Mouse (Mus musculus) cerebellum, adult 8-10 months (tissue): Measurements from ENCODE around the gene Eif2b2.

Experiments
- DNase-seq: peaks from one replicate; pipeline ENCODE4 v3.0.0; 2022

Gene Eif2b2

GRCm38 (mm10) chr12:85195086-85195485 is 24.2 kb upstream of the Eif2b2 start:
- DNase-seq = no peak

- no peak for DNase-seq
Measured at GRCm38 (mm10) chr12:85196191-85196590, 23.1 kb upstream of the Eif2b2 start.

DNA sequence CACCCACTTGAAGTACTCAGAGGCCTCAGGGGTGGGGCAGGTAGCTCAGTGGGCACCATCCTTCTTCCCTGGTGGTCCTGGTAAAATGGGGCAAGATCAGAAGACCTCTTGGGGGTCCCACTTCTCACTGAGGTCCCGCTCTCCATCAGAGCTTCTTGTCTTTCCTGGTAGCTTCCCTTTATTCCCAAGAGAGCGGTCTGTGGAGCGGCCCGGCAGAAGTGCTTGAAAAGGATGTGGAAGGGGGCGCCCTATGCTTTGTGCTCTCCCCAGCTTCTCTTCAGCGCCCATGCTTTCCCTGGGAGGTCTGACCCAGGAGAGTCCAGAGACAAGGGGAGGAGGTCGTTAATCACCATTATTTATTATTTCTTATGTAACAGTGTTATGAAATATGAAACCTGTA is 21.9 kb upstream of the Eif2b2 start:
- DNase-seq = no peak

- no peak for DNase-seq
Measured at GRCm38 (mm10) chr12:85197936-85198335, 21.3 kb upstream of the Eif2b2 start.

DNA sequence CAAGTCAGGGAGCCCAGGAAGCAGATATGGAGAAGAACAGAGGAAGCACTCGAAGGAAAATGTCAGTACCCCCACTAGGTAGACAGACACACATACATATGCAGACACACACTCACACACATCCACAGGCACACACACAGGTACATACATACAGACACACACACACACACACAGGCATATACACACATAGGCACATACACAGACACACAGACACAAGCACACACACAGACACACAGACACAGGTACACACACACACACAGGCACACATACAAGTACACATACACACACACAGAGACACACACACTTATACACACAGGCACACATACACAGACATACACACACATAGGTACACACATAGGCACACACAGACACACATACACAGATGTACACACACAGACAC is 19.3 kb upstream of the Eif2b2 start:
- DNase-seq = no peak

DNA sequence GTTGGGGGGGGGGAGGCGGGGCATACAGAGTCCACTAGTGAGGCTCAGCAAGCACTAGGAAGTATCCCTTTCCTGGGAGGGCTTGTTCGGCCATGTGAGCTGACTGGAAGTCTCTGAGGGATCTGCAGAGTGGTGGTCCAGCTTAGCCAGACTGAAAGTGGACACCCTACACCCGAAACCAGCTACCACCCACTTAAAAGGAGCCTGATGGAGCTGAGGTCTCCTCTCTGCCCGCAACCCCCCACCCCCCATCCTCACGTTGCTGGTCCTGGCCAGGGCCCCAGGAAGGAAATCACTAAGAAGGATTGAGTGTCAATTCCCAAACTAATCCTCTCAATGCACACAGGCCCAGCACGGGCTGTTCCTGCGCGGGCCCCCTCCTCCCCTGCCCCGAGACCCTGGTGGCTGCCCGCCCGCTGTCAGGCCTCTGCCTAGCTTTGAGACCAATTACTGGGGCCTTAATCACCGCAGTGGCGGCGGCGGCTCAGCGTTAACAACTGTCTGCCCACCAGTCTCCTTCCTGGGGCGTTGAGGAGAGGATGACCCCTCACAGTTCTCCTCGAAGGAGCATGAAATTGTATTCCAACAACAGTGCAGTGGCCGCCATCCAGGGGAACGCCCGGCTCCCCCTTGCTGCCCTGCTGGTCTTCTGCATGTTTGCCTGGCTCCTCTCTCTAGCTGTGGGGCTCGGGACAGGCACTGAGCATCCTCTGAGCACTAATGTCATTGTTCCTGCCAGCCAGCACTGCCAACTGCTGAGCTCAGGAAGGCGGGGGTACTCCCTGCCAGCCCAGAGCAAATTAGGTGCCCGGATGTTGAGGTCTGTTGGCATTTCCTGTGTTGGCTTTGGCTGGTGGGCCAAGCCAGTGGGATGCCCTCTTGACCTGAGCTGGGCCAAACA is 18.1 kb upstream of the Eif2b2 start:
- DNase-seq = no peak

- DNase-seq = no peak
Measured at GRCm38 (mm10) chr12:85201830-85202147, 17.5 kb upstream of the Eif2b2 start.

DNA sequence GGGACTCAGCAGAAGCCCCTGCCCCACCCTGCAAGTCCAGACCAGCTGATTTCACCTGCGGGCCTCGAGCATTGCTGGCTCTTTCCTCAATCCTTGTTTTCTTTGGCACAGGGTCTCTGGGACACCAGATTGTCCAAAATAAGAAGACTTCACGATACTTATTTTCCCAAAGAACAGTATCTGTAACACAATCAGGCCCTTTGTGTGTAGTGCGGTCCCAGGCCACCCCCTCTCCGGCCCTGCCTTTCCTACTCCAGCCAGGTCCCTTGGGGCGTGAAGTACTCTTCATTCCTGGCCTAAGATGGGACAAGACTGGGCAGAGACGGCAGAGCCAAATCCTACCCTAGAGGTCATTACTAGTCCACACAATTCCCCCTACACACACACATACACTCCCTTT is 17.1 kb upstream of the Eif2b2 start:
- DNase-seq = no peak

DNA sequence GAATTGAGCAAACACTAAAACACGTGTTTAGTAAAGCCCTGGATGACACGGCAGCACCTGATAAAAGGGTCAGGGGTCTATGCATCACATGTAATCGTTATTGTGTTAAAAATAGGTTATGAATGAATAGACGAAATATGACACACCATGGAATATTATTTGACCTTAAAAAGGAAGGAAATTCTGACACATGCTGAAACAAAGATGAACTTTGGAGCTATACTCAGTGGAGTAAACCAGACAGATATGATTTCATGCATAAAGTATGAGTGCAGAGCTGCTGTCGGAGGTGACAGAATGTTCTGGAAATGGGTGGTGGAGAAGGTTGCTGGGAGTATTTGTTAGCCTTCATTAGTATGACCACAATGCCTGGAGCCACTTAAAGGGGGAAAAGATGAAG is 15.6 kb upstream of the Eif2b2 start:
- DNase-seq = no peak

- no peak for DNase-seq
Measured at GRCm38 (mm10) chr12:85204105-85204504, 15.2 kb upstream of the Eif2b2 start.

DNA sequence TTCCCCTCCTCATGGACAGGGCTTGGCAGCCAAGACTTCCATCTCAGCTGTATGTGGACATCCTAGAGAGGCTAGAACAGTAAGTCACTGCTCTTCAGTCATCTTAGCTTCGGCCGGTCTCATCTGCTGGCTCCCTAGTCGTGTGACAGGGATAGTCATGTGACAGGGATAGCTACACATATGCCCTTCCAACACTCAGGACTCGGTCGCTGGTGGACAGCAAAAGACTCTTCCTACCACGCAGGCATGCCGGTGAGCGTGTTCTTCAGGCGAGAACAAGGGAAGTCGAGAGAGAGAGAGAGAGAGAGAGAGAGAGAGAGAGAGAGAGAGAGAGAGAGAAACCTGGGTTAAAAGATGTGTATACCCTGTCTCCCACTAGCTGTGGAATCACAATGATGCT is 13.9 kb upstream of the Eif2b2 start:
- DNase-seq = no peak

DNA sequence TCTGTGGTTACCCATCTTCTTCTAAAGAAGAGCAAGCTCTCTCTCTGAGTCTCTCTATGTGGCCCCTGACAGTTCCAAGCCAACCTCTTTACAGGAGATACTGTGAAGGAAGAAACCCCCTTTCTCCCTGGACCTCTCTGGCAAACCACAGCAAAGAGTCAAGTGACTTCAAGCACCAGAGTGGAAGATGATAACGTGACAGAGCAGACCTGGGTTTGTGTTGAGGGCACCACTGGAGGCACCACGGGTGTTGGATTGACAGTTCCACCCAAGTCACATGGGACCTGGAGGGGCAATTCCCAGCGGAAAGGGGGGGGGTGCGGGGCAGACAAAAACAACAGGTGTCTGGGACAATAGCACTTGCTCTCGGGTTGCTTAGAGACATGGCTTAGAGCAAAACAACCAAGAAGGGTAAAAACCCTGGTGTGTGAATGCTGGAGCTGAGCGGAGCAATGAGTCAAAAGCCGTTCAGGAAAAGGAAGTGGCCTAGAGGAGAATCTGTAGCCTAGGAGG is 10.5 kb upstream of the Eif2b2 start:
- no peak for DNase-seq

- DNase-seq = no peak
Measured at GRCm38 (mm10) chr12:85215031-85215430, 4.2 kb upstream of the Eif2b2 start.

GRCm38 (mm10) chr12:85217733-85218310 is 1.5 kb upstream of the Eif2b2 start:
- DNase-seq = no peak

- peak; percentile 15 for DNase-seq
Measured at GRCm38 (mm10) chr12:85219905-85220290, 617 bp downstream of the Eif2b2 start.

DNA sequence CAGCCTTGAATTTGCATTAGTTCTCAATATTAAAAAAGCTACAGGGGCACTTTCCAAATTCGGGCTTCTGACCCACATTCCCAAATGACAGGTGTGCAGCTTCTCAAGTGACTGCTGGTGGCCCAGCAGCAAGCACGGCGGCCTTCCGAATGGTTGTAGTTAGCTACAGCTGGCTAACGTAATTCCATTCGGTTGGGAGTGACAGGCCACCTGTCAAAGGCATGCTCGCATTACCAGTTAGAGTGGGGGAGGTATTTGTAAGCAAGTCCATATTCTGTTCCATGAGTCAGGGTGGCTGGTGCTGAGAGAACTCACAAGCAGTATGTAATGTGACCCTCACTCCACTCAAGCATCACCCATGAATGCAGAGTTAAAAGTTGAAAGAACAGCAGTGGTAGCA is 7.9 kb downstream of the Eif2b2 start:
- DNase-seq = no peak

GRCm38 (mm10) chr12:85227876-85228599 is 8.8 kb downstream of the Eif2b2 start:
- DNase-seq = no peak

DNA sequence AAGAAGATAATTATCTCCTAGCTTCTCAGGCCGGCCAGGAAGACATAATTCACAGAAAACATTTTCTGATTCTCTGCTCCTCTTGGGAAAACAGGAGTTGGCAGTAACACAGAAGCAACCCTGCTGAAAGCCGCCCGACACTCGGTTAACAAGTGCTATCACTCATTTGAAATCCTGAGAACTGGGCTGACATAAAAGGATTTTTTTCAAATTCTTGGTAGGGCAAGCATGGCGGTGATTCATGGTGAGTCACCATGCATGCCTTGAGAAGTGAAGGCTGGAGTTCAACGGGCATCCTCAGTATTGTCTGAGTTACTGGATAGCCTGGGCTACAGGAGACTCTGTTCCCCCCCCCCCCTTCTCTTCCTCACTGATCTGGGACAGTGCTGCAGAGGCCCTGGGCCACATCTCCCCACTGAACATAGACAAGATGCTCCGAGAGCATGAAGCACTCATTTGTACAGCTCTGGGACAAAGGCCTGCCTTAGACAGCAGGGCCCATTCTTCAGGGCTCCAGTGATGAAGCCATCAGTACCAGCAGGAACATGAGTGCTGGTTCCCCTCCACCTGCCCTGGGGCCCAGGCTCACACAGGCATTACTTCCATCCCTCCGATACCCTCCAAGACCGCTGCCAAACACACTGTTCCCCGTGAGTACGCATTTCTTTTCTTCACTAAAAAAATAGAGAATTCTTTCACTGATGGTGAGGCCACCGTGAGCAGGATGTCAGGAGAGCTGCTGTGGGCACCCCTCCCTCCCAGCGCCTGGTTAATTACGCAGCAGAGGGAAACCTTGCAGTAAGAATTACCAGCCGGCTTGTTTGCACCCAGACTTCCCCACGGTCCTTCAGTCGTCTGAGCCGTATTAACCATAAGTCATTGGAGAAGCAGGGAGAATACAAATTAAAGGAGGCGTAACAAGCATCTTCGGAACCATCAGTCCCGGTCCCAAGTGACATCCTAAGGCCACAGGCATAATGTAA is 14.4 kb downstream of the Eif2b2 start:
- DNase-seq = no peak

DNA sequence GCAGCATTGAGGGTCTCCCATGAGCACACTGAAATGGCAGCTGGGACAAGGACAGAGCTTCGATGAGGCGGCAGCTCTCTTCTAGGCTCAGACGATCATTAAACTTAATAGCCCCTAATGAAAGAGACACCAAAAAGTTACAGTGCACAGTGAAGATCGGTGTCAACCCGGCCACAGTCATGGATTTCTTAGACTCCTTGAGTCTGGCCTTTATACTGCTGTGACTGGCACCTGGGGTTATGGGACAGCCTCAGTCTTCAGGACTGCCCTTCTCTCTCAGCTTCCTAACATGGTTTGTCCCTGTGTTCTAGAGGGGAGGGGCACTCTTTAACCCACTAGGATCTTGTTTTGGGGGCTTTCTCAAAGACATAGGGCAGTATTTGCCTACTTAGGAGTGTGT is 18.3 kb downstream of the Eif2b2 start:
- no peak for DNase-seq

- no peak for DNase-seq
Measured at GRCm38 (mm10) chr12:85252083-85252482, 32.8 kb downstream of the Eif2b2 start.

- DNase-seq = no peak
Measured at GRCm38 (mm10) chr12:85256074-85256751, 36.9 kb downstream of the Eif2b2 start.
